Mouse (Mus musculus): Measurements from ENCODE around the gene Khk.

The Khk gene

DNA sequence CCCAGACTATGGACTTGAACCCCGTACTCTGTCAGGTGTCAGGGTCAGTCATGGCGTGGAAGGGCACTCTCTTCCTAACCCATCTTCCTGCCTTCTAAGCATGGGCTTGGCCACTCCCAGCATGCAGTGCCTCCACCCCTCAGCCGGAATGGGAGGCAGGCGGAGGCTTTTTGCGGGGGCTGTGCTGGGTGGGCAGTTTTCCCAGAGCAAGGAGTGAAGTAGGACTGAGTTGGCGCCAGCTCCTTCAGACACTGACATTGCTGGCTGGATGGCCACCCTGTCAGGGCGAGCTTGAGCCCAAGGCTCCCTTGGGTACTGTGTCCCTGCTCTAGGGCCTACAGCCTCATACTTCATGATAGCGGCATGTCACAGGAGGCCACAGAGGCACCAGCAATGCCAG is 47.2 kb downstream of the Khk start, which contains the start of gene Tcf23:
TSS of gene Tcf23 (plus strand) at position 247 of the 400 bp plus-strand sequence.
- no peak for DNase-seq (ENCODE audit: low spot score in 2 of 2)

DNA sequence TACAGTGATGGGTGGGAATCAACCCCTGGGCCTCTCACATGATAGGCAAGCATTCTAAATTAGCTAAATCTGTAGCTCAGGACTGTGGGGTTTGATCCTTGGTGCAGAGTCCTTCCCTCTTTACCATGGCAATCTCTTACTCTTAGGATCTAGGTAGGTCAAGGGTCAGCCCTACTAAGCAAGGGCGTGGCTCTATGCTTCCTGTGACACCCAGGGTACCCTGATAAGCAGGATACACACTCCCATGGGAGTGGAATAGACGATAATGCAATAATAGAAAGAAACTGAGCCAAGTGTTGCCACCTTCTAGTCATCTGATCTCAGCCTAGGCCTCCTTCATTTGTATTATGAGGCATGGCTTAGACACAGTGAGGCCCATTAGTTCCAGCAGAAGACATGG is 48.2 kb downstream of the Khk start:
- DNase-seq (ENCODE audit: low spot score in 2 of 2): no peak

DNA sequence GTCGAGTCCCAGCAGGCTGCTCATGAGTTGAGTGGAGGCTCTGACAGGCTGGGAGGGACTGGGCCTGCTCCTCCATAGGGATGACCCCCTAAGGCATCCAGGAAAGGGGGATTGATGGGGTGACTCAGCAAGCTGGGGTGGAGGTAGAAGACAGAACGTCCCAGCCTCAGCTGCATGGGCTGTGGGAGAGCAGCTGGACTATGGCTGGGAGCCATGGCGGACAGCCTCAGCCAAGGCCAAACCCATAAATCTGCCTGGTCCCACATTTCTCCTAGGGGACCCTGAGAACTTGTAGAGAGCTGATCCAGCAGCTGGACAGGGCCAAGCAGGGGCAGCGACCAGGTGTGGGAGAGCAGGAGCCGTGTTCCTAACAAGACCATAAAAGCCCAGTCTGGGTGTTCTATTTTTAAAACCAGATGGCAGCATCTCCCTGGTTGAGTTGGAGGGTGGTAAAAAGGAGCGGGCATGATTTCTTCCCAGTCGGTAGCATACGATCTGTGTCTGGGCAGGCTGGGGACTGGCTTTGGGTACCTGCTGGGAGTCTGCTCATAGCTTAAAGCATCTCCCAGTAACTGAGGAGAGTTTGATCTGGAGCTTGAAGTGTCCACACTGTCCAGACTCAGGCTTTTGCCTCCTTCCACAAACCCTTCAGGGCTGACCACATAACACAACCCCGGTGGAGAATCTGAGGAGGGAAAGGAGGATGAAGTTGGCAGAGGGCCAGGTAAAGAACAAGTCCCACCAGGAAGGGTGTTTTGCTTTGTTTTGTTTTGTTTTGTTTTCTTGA is 53.8 kb downstream of the Khk start:
- no peak for DNase-seq (ENCODE audit: low spot score in 2 of 2)

All from frontal cortex, postnatal 14 days (tissue).